Mouse (Mus musculus): ENCODE data around the gene Ndufa10. TPM values are rescaled to one million over a fixed set of nuclear protein-coding genes. Genes with fewer than 3 reads are reported as not detected.
A peak's percentile ranks its signal among the peaks of the same experiment; 100 is the strongest.
"Not testable (repeated sequence)": the region's sequence is repeated elsewhere in the genome, so short reads cannot be mapped to it uniquely, and the experiment has no call there.

Gene Ndufa10
- polyA plus RNA-seq (2012; rRNA removed): 39.5 and 44.0 TPM in 2 replicates
- 152 and 153 TPM in 2 replicates for polyA plus RNA-seq (2014; fragmentation: Nextera tagmentation; extraction: Ambion mirVana)

DNA sequence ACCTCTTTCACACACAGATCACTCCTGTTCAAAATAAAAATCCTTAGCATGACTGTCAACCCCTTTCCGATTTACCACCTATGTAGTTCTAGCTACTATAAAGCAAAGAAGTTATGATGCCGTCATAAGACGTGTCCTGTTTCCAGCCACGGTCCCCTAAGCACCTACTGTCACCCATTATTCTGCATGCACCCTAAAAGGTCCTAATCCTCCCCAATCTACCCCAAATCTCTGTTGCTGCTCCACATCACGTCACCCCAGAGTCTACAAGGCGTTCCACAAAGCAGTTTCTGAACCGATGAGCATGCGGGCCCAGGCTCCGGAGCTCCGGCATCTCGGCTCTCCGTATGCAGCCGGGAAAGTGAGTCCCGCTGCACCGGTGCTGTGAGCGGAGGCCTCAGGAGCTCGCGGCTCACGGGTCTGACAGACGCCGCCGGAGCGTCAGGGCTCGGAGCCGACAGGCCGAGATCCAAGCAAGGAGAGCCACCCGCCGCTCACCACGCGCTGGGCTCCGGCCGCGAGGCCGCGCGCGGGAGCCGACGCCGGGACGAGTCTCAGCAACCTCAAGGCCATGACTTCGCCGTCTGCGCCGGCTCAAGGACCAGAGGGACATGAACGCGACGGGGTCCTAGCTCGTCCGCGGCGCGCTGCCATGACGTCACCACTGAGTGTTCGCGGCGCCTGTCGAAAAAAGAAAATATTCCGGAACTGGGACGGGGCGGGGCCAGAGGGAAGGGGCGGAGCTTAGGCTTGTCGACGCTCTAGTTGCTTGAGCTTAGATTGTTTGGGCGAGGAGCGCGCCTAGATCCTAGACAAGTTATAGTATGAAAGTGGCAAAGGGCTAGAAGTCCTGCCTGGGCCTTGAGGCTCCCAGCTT is at the start of gene Ndufa10:
Ndufa10 (minus strand) TSS at position 696 of the 877 bp plus-strand sequence.
- Histone ChIP-seq H3K4me1 (replicated peaks; ENCODE audit: control insufficient read depth in 2 of 2, insufficient read depth in 2 of 2, low read length in 1 of 2) (peaks cover 0 to 8% of the 10 kb centered on the region in 2 experiments; a peak in 2 of 4 replicates), H3K9me3 (ENCODE audit: control insufficient read depth, low read length) (no peaks in the 10 kb centered on the region), H3K9ac (replicated peaks) (peak within 1 kb of the TSS; percentile 84), H3K36me3 (replicated peaks; ENCODE audit: control insufficient read depth, insufficient read depth, low read depth) (peaks cover 2% of the 10 kb centered on the region), H3K4me2 (ENCODE audit: low read depth) (peak within 1 kb of the TSS; percentile 65), H3K27me3 (ENCODE audit: control insufficient read depth, insufficient read depth, low read length) (no peaks in the 10 kb centered on the region), H3K27ac (no peak within 1 kb of the TSS; the same call in 1 of the 2 replicates), H3K4me3 (ENCODE audit: insufficient read depth in 1 of 2, low read depth in 2 of 2, low read length in 2 of 2) (peak within 1 kb of the TSS; percentile 71 to 76)
- TF ChIP-seq EP300 (IDR thresholded peaks at IDR 0.05; ENCODE audit: low read depth) (no peak), CTCF (IDR thresholded peaks at IDR 0.05; ENCODE audit: low read depth) (no peak)
- DNase-seq (ENCODE audit: low read depth in 3 of 3, low spot score in 3 of 3) (peak; percentile 80 to 86 (median 85)), ATAC-seq (ENCODE audit: insufficient read depth) (peak; percentile 91)
- WGBS (ENCODE audit: insufficient replicate concordance): under 1% methylated on average over 67 of the region's 67 CpGs

DNA sequence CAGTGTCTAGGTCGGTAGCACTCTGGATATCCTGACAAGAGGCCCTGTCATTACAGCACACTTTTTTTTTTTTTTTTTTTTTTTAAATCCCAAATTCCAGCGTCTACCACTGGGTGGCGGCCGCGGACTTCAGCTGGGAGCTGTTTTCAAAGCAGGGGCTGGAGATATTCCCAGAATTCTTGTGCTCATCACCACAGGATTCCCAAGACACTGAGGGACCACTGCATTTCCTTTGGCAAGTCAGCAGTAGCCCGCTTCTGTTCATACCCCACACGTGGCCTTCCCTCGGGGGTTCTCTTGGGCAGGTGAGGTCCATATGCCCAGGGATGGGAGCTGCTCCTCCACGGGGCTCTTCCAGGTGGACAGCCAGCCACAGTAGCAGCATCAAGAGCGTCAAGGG is 47.7 kb upstream of the Ndufa10 start:
- no peak for DNase-seq (ENCODE audit: low read depth in 3 of 3, low spot score in 3 of 3)
- TF ChIP-seq CTCF (IDR thresholded peaks at IDR 0.05; ENCODE audit: low read depth) (peak; percentile 50), EP300 (IDR thresholded peaks at IDR 0.05; ENCODE audit: low read depth) (no peak)
- Histone ChIP-seq H3K4me1 (replicated peaks; ENCODE audit: control insufficient read depth in 2 of 2, insufficient read depth in 2 of 2, low read length in 1 of 2) (no peaks in the 10 kb centered on the region), H3K27me3 (ENCODE audit: control insufficient read depth, insufficient read depth, low read length) (no peaks in the 10 kb centered on the region), H3K27ac (no peak overlapping the region), H3K4me3 (ENCODE audit: insufficient read depth in 1 of 2, low read depth in 2 of 2, low read length in 2 of 2) (no peak overlapping the region), H3K4me2 (ENCODE audit: low read depth) (no peak overlapping the region), H3K9ac (replicated peaks) (no peak overlapping the region), H3K9me3 (ENCODE audit: control insufficient read depth, low read length) (no peaks in the 10 kb centered on the region), H3K36me3 (replicated peaks; ENCODE audit: control insufficient read depth, insufficient read depth, low read depth) (no peaks in the 10 kb centered on the region)
- ATAC-seq (ENCODE audit: insufficient read depth): no peak
- WGBS (ENCODE audit: insufficient replicate concordance): 14% methylated on average over 10 of the region's 10 CpGs

DNA sequence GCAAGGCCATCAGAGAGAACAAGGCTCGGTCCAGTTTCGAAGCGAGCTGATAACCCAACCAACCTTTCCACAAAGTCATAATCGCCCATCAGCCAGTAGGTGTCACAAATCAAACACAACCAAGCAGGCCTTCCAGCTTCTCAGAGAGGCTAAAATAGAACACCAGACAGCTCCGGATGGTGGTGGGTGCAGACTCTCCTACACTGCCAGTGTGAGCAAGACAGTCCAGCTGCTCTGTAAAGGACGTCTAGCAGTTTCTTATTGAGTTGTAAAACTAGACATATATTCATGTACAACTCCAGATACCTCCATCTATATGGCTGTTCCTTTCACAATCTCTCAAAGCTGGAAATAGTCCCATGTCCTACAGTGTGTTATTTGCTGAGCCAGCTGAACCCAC is 45.4 kb upstream of the Ndufa10 start:
- H3K4me1 ChIP-seq (replicated peaks; ENCODE audit: control insufficient read depth in 2 of 2, insufficient read depth in 2 of 2, low read length in 1 of 2): no peaks in the 10 kb centered on the region
- DNase-seq (ENCODE audit: low read depth in 3 of 3, low spot score in 3 of 3): no peak
- H3K27ac ChIP-seq: no peak overlapping the region
- no peak for ATAC-seq (ENCODE audit: insufficient read depth)
- H3K4me2 ChIP-seq (ENCODE audit: low read depth): no peak overlapping the region
- H3K9ac ChIP-seq (replicated peaks): no peak overlapping the region
- no peak overlapping the region for H3K4me3 ChIP-seq (ENCODE audit: insufficient read depth in 1 of 2, low read depth in 2 of 2, low read length in 2 of 2)
- no peak for TF ChIP-seq EP300 (IDR thresholded peaks at IDR 0.05; ENCODE audit: low read depth)
- TF ChIP-seq CTCF (IDR thresholded peaks at IDR 0.05; ENCODE audit: low read depth): no peak
- H3K27me3 ChIP-seq (ENCODE audit: control insufficient read depth, insufficient read depth, low read length): no peaks in the 10 kb centered on the region
- no peaks in the 10 kb centered on the region for H3K9me3 ChIP-seq (ENCODE audit: control insufficient read depth, low read length)
- H3K36me3 ChIP-seq (replicated peaks; ENCODE audit: control insufficient read depth, insufficient read depth, low read depth): no peaks in the 10 kb centered on the region
- WGBS (ENCODE audit: insufficient replicate concordance): 69% methylated on average over 6 of the region's 6 CpGs

DNA sequence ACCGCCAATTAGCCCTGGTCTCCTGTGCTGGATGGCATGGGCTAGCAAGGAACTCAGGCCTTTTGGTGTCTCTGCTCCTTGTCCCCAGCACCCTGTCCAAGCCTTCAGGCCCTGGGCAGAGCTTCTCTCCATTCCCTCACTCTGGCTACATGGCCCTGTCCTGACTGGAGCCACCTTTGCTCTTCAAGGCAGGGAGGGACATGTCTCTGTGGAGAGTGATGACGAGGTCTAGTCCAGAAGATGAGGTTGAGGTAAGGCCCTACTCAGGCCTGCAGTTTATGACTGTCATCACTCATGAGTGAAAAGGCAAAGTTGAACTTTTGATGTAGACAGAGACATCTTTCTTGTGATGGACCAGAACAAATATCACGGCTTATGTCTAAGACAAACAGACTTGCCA is 44.9 kb upstream of the Ndufa10 start, which contains the start of gene Olfr1414:
Olfr1414 (minus strand) TSS at position 101 of the 400 bp plus-strand sequence.
- 58% methylated on average over 3 of the region's 3 CpGs for WGBS (ENCODE audit: insufficient replicate concordance)
- Histone ChIP-seq H3K4me3 (ENCODE audit: insufficient read depth in 1 of 2, low read depth in 2 of 2, low read length in 2 of 2) (no peak within 1 kb of the TSS), H3K27ac (no peak within 1 kb of the TSS), H3K4me1 (replicated peaks; ENCODE audit: control insufficient read depth in 2 of 2, insufficient read depth in 2 of 2, low read length in 1 of 2) (no peaks in the 10 kb centered on the region), H3K4me2 (ENCODE audit: low read depth) (no peak within 1 kb of the TSS), H3K9ac (replicated peaks) (no peak within 1 kb of the TSS), H3K9me3 (ENCODE audit: control insufficient read depth, low read length) (no peaks in the 10 kb centered on the region), H3K36me3 (replicated peaks; ENCODE audit: control insufficient read depth, insufficient read depth, low read depth) (no peaks in the 10 kb centered on the region), H3K27me3 (ENCODE audit: control insufficient read depth, insufficient read depth, low read length) (no peaks in the 10 kb centered on the region)
- TF ChIP-seq EP300 (IDR thresholded peaks at IDR 0.05; ENCODE audit: low read depth): no peak
- TF ChIP-seq CTCF (IDR thresholded peaks at IDR 0.05; ENCODE audit: low read depth): no peak
- no peak for ATAC-seq (ENCODE audit: insufficient read depth)
- no peak for DNase-seq (ENCODE audit: low read depth in 3 of 3, low spot score in 3 of 3)

GRCm38 (mm10) chr1:92515390-92515789 is 41.7 kb upstream of the Ndufa10 start:
- DNase-seq (ENCODE audit: low read depth in 3 of 3, low spot score in 3 of 3) (no peak), ATAC-seq (ENCODE audit: insufficient read depth) (no peak)
- Histone ChIP-seq H3K4me1 (replicated peaks; ENCODE audit: control insufficient read depth in 2 of 2, insufficient read depth in 2 of 2, low read length in 1 of 2) (no peaks in the 10 kb centered on the region), H3K9me3 (ENCODE audit: control insufficient read depth, low read length) (no peaks in the 10 kb centered on the region), H3K9ac (replicated peaks) (no peak overlapping the region), H3K4me3 (ENCODE audit: insufficient read depth in 1 of 2, low read depth in 2 of 2, low read length in 2 of 2) (no peak overlapping the region), H3K4me2 (ENCODE audit: low read depth) (no peak overlapping the region), H3K27me3 (ENCODE audit: control insufficient read depth, insufficient read depth, low read length) (no peaks in the 10 kb centered on the region), H3K36me3 (replicated peaks; ENCODE audit: control insufficient read depth, insufficient read depth, low read depth) (no peaks in the 10 kb centered on the region), H3K27ac (no peak overlapping the region)
- 44% methylated on average over 11 of the region's 11 CpGs for WGBS (ENCODE audit: insufficient replicate concordance)
- TF ChIP-seq CTCF (IDR thresholded peaks at IDR 0.05; ENCODE audit: low read depth): no peak
- no peak for TF ChIP-seq EP300 (IDR thresholded peaks at IDR 0.05; ENCODE audit: low read depth)

DNA sequence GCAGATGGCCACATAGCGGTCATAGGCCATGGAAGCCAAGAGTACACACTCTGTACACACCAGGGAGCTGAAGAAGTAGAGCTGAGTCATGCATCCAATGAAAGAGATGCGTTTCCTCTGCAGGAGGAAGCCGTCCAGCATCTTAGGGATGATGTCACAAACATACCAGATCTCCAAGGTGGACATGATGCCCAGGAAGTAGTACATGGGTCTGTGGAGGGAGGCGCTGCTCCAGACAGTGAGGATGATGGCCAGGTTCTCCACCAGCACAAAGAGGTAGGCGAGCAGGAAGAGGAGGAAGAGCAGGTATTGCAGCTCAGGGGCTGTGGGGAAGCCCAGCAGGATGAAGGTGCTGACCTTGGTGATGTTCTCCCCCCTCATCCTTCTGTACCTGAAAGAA is 38.0 kb upstream of the Ndufa10 start:
- H3K9ac ChIP-seq (replicated peaks); H3K9me3 ChIP-seq (ENCODE audit: control insufficient read depth, low read length); H3K36me3 ChIP-seq (replicated peaks; ENCODE audit: control insufficient read depth, insufficient read depth, low read depth); DNase-seq (ENCODE audit: low read depth in 3 of 3, low spot score in 3 of 3); ATAC-seq (ENCODE audit: insufficient read depth); H3K4me1 ChIP-seq (replicated peaks; ENCODE audit: control insufficient read depth in 2 of 2, insufficient read depth in 2 of 2, low read length in 1 of 2); H3K27ac ChIP-seq; H3K4me2 ChIP-seq (ENCODE audit: low read depth); H3K27me3 ChIP-seq (ENCODE audit: control insufficient read depth, insufficient read depth, low read length); H3K4me3 ChIP-seq (ENCODE audit: insufficient read depth in 1 of 2, low read depth in 2 of 2, low read length in 2 of 2): not testable (repeated sequence)
- WGBS (ENCODE audit: insufficient replicate concordance): 63% methylated on average over 4 of the region's 5 CpGs

All from liver, embryonic 14.5 days (tissue).